Mouse (Mus musculus) neural tube, embryonic 14.5 days (tissue): ENCODE measurements around the gene L2hgdh. TPM values are rescaled to one million over a fixed set of nuclear protein-coding genes. Genes with fewer than 3 reads are reported as not detected.
"Not testable (repeated sequence)": the region's sequence is repeated elsewhere in the genome, so short reads cannot be mapped to it uniquely, and the experiment has no call there.

ENCODE experiments used
- ATAC-seq: fragments of 200-750 bp; cut with Nextera tagmentation; 2 replicates; pipeline ENCODE4 v1.8.0; 2017; ENCODE audit warnings: low read depth, mild to moderate bottlenecking, moderate TSS enrichment, moderate library complexity
- H3K27ac ChIP-seq: fragments of 300-500 bp; sonication (generic); 2 replicates; pipeline ENCODE4 v1.5.1; 2014; ENCODE audit warnings: low read depth, mild to moderate bottlenecking, control low read depth, low read length, moderate library complexity, mixed read lengths
- H3K27me3 ChIP-seq: fragments of 300-500 bp; sonication (generic); 2 replicates; pipeline ENCODE4 v1.6.1; 2014; ENCODE audit warnings: low read length; ENCODE audit not compliant: control insufficient read depth, insufficient read depth
- H3K36me3 ChIP-seq: fragments of 300-500 bp; sonication (generic); 2 replicates; pipeline ENCODE4 v1.6.1; 2014; ENCODE audit warnings: low read length, mixed read lengths; ENCODE audit not compliant: control insufficient read depth, insufficient read depth
- H3K4me1 ChIP-seq: fragments of 300-500 bp; sonication (generic); 2 replicates; pipeline ENCODE4 v1.6.1; 2014; ENCODE audit warnings: low read length; ENCODE audit not compliant: control insufficient read depth, insufficient read depth
- H3K4me2 ChIP-seq: fragments of 300-500 bp; sonication (generic); 2 replicates; pipeline ENCODE4 v1.6.1; 2014; ENCODE audit warnings: mild to moderate bottlenecking, low read depth, low read length, control low read depth
- H3K4me3 ChIP-seq: fragments of 300-500 bp; sonication (generic); 2 replicates; pipeline ENCODE4 v1.5.1; 2014; ENCODE audit warnings: low read depth, low read length, control low read depth, mixed read lengths
- H3K9ac ChIP-seq: fragments of 300-500 bp; sonication (generic); replicated peaks from 2 replicates; pipeline ENCODE4 v1.6.1; 2014; ENCODE audit warnings: low read depth, mild to moderate bottlenecking, control low read depth, low read length, mixed read lengths
- H3K9me3 ChIP-seq: fragments of 300-500 bp; sonication (generic); 2 replicates; pipeline ENCODE4 v1.6.1; 2016; ENCODE audit warnings: low read length; ENCODE audit not compliant: control insufficient read depth
- WGBS: fragments of 180-500 bp; shearing (Covaris S2); extraction: QIAGEN DNeasy Blood & Tissue Kit; methylation state at CpG from one replicate; pipeline ENCODE4 v1.1.7; 2014; 5-methylcytosine and 5-hydroxymethylcytosine counted together
- microRNA counts: library from miRNA; unstranded; fragments of <30 nt; microRNA quantifications from one replicate; lab custom pipeline; 2016
- microRNA-seq: library from miRNA; unstranded; fragments of <30 nt; microRNA quantifications from one replicate; pipeline ENCODE4, GENCODE M21; 2016
- polyA plus RNA-seq: library from polyadenylated mRNA; unstranded; fragments of >200 nt; fragmentation: Nextera tagmentation; extraction: Ambion mirVana; gene quantifications from 2 replicates; pipeline ENCODE4 v1.2.1, GENCODE M21; 2014

Gene L2hgdh
- polyA plus RNA-seq, 1 experiment from 2014 or later = 11.4 TPM

DNA sequence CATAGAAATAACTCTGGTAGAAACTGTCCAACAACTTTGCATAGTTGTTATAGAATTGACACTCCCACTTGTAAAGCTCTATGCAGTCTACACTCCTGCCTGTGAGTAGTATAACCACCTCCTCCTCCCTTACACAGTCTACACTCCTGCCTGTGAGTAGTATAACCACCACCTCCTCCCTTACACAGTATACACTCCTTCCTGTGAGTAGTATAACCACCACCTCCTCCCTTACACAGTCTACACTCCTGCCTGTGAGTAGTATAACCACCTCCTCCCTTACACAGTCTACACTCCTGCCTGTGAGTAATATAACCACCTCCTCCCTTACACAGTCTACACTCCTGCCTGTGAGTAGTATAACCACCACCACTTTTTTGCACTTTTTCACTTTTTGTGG is 70.7 kb downstream of the L2hgdh start:
- not testable (repeated sequence) for H3K9me3 ChIP-seq, H3K27ac ChIP-seq, H3K27me3 ChIP-seq, H3K9ac ChIP-seq, H3K4me3 ChIP-seq, H3K4me1 ChIP-seq, H3K4me2 ChIP-seq, H3K36me3 ChIP-seq
- ATAC-seq = peak; percentile 82

DNA sequence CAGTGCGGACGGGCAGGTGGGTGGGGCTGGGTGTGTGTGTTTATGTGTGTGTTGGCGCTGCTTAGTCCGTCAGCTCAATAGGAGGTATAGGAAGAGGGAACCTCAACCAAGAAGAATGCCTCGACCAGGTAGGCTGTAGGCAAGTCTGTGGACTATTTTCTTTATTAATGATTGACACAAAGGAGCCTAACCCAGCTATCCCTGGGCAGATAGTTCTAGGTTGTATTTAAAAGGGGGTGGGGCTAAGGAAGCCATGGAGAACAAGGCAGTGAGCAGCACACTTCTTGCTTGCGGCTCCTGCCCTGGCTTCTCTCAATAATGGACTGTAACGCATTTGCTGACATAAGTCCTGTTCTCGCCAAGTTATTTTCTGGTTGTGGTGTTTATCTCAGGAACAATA is 75.2 kb downstream of the L2hgdh start:
- WGBS = 91% methylated on average over 8 of the region's 8 CpGs
- Histone ChIP-seq H3K9ac (no peak overlapping the region), H3K27me3 (no peaks in the 10 kb centered on the region), H3K4me1 (no peaks in the 10 kb centered on the region), H3K9me3 (no peaks in the 10 kb centered on the region), H3K36me3 (peaks cover 24% of the 10 kb centered on the region), H3K27ac (no peak overlapping the region), H3K4me2 (no peak overlapping the region), H3K4me3 (no peak overlapping the region)
- ATAC-seq = no peak

DNA sequence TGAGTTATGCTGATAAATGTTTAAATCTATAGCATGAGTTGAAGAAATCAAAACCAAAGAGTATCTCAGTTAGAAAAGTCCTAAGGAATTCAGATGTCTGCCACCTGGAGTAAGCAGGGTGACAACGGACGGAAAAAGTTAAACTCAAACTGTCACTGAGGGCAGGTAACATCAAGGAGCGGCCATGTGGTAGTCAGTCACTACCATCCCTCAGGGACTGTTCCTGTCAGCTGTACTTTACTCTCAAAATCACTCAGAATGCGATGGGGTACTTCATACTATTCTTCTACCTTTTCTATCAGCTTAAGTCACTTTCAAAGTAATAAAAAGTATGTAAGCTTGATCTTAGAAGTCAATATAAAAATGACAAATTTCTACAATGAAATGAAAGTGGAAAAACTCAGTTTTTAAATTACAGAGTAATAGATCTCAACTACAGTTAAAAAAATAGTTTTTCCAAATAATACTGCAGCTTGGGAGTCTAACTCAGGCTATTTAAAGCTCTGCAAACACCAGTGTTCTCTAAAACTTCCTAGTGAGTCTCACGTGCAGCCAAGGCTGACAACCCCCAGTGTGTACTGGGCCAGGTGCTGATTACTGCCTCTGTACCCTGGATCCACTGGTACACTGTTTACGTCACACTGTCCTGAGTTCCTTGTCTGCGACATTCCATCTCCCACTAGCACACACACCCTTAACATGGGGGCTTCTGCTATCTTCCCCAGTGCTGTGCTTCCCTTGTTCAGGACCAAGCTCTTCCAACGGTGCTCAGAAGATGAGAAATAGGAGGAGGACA is 78.7 kb downstream of the L2hgdh start:
- H3K4me2 ChIP-seq = no peak overlapping the region
- peaks cover 18% of the 10 kb centered on the region for H3K36me3 ChIP-seq
- H3K4me3 ChIP-seq = no peak overlapping the region
- no peaks in the 10 kb centered on the region for H3K9me3 ChIP-seq
- no peaks in the 10 kb centered on the region for H3K27me3 ChIP-seq
- no peak overlapping the region for H3K9ac ChIP-seq
- WGBS = 94% methylated on average over 8 of the region's 8 CpGs
- no peak overlapping the region for H3K27ac ChIP-seq
- ATAC-seq = no peak
- no peaks in the 10 kb centered on the region for H3K4me1 ChIP-seq

DNA sequence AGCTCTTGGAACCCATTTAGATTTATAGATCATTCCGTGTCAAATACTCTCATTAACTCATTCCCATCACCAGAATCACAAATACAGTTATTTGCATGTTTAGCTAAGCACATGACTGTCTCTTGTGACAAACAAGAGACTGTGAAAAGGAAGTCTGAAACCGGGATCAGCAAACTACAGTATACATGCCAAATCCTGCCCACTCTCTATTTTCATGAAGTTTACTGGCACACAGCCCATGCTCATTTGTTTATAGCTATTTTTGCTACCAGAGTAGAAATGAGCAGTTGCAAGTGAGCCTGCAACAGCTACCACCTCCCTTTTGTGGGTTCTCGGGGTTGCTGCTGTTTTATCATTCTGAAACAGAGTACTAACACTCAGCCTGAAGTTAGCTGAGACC is 79.8 kb downstream of the L2hgdh start:
- H3K36me3 ChIP-seq = peaks cover 21% of the 10 kb centered on the region
- 70% methylated on average over 3 of the region's 3 CpGs for WGBS
- H3K27me3 ChIP-seq = no peaks in the 10 kb centered on the region
- no peaks in the 10 kb centered on the region for H3K9me3 ChIP-seq
- no peak overlapping the region for H3K9ac ChIP-seq
- no peaks in the 10 kb centered on the region for H3K4me1 ChIP-seq
- no peak overlapping the region for H3K27ac ChIP-seq
- H3K4me2 ChIP-seq = no peak overlapping the region
- no peak overlapping the region for H3K4me3 ChIP-seq
- ATAC-seq = no peak

DNA sequence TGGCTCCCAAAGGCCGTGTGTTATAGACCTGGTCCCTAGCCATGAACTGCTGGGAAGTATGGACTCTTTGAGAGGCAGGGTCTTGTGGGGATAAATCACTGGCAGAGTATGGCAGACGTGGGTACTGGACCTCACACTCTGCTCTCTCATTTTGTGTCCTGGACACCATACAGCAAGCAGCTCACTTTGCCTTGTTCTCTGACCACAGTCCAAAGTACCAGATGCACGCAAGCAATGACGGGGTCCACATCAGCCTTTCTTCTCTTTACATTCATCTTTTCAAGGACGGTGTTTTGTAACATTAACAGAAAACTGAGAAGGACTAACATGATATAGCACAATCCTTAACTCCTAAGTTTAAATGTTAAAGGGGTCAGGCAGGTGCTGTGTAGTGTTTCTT is 81.8 kb downstream of the L2hgdh start:
- Histone ChIP-seq H3K4me1 (no peaks in the 10 kb centered on the region), H3K4me2 (no peak overlapping the region), H3K27me3 (no peaks in the 10 kb centered on the region), H3K9me3 (no peaks in the 10 kb centered on the region), H3K4me3 (no peak overlapping the region), H3K27ac (no peak overlapping the region), H3K9ac (no peak overlapping the region), H3K36me3 (peaks cover 28% of the 10 kb centered on the region)
- no peak for ATAC-seq
- WGBS = 85% methylated on average over 5 of the region's 5 CpGs

MicroRNA genes within 50 kb of the gene (microRNA counts, 519-probe panel; counts per million panel counts)
- microRNA mmu-miR-681 (lab: Ali Mortazavi, UCI) = not detected

Small RNA genes within 50 kb of the gene (microRNA-seq; reads per million reads assigned to microRNA genes)
- not detected for gene Mir681

Other genes with a start within 250 kb of the L2hgdh start
- 22.3 and 26.1 TPM in 2 replicates for gene Vcpkmt, start 141.8 kb downstream of the L2hgdh start, polyA plus RNA-seq
- gene Sos2, start 43.0 kb downstream of the L2hgdh start, polyA plus RNA-seq = 17.8 and 18.1 TPM in 2 replicates
- 37.3 and 44.9 TPM in 2 replicates for gene Atp5s, start 77 bp upstream of the L2hgdh start, polyA plus RNA-seq
- 6.4 and 13.3 TPM in 2 replicates for gene Cdkl1, start 66.4 kb upstream of the L2hgdh start, polyA plus RNA-seq
- gene Atl1, start 167.7 kb upstream of the L2hgdh start, polyA plus RNA-seq = 145 and 166 TPM in 2 replicates
- gene Map4k5, start 168.3 kb upstream of the L2hgdh start, polyA plus RNA-seq = 35.3 and 42.7 TPM in 2 replicates